Mouse (Mus musculus) Muller cell, postnatal 12 days (primary cell): ENCODE data around the gene Cplx2.

Source experiments
- DNase-seq: peaks from one replicate; pipeline ENCODE4 v3.0.0-alpha.2; 2015; ENCODE audit errors: inconsistent ontology term

Gene Cplx2

DNA sequence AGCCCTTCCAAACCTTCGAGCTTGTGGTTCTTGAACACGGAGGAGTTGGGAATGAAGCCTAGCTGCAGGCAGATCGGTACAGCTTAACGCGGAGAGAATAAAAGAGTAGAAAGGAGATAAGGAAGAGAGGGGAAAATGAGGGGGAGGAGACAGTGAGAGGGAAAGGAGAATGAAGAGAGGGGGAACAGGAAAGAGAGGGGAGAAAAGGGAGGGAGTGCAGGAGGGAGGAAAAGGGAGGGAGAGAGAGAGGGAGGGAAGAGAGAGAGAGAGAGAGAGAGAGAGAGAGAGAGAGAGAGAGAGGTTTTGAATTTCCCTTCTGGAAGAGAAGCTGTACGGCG is at the start of gene Cplx2:
TSS of gene Cplx2 (plus strand) at position 301 of the 338 bp plus-strand sequence.
- DNase-seq = no peak

DNA sequence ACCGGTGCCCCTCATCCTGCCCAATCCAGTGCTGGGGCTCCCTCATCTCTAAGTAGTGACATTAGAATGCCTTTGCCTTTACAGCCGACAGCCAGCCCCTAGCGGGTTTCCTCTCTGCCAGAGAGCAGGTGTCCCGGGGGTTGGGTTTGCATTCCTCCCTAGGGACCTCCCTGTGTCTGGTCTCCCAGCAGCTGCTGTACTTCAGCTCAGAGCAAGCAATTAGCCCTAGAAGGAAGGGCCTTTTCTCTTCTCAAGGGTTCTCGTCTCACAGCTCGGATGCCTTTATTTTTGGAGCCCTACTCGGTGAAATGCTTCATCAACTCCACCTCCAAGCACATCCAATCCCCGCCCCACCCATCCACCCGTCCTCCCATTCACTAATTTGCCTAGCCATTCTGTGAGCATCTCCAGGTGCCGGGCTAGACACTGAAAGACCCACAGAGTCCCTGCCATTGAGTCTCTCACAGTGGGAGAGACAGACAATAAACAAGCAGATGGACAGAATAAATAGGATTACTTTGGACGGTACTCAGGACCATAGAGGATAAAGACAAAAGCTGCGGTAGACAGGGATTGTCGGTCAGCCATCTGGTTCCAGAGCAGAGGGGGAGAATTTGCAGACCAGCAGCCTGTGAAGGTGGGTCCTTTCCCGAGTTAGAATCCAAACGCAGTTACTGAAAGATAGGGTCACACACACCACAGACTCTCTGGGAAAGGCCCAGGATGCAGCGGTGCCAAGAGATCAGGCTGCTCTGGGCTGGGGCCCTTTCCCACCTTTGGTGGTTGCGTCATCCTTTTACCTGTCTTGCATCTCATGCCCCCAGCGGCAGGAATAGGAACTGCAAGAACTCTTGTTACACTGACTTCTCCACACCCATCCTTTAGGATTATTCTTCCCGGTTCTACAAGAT is 48.5 kb upstream of the Cplx2 start:
- no peak for DNase-seq

DNA sequence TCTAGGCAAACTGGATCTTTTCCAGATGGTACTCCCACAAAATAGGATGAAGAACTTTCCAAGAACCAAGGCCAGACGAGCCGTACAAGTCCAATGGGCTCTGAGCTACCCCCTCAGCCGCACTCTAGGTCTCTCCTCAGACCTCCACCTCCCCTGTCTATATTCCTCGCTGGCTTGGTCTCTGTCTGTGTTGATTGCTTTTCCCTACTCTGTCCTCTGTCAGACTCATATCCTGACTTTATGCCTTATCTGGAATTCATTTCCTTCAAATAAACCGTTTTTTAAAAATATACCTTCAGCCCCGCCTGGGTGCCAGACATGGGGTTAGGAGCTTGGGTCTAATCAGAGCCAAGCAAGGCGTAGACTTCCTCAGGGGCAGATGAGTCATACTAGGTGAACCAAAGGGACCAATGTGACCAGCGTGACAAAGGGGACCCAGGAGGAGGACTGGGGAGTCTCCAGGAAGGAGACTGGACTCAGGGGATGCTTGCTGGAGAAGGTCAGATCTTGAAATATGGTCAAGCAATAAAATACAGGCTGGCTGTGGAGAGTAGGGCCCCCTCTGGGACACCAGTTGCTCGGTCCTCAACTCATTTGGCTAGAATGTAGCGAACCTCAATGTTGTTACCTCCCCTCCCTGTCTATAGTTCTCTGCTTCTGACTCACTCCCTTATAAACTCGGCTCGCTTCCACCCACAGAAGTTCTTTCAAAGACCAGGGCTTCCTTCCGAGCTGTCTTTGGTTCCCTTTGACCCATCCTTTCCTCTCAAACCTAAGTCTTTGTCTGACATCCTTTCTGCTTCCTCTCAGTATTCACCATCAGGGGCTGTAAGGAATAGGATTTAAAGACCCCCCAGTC is 47.6 kb upstream of the Cplx2 start:
- no peak for DNase-seq

DNA sequence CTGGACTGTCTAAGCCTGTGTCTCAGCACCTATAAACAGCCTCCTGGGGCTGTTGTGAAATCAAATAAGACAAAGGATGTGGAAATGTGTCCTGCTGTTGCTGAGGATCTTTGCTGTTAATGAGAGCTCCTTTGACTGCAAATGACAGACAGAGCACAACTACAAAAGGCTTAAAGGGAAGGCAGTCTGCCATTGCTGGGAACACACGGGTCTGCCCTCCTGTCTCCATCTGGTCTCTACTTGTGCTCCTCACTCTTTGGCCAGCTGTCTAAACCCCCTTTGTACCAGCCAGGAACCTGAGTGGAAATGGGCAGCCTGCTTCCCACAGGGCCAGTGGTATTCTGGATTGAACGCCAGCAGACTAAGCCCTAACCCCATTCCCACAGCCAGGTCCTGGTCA is 47.0 kb upstream of the Cplx2 start:
- peak; percentile 41 for DNase-seq

DNA sequence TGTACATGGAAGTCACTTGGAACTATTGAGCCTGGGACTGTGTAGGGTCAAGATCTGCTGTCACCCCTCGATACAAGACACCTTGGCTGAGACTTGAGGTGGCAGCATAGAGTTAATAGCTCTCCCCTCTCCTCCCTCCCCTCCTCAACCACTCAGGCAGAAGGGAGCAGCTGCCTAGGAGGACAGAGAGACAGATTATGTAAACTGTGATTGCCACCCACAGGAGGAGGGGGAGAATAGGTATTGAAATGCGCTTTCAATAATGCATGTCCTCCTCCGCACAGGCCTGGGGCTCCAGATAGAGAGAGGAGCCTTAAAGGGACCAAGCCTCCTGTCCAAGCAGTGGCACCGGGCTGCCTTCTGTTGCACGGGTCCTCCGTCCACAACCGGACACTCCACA is 45.3 kb upstream of the Cplx2 start:
- DNase-seq = no peak

DNA sequence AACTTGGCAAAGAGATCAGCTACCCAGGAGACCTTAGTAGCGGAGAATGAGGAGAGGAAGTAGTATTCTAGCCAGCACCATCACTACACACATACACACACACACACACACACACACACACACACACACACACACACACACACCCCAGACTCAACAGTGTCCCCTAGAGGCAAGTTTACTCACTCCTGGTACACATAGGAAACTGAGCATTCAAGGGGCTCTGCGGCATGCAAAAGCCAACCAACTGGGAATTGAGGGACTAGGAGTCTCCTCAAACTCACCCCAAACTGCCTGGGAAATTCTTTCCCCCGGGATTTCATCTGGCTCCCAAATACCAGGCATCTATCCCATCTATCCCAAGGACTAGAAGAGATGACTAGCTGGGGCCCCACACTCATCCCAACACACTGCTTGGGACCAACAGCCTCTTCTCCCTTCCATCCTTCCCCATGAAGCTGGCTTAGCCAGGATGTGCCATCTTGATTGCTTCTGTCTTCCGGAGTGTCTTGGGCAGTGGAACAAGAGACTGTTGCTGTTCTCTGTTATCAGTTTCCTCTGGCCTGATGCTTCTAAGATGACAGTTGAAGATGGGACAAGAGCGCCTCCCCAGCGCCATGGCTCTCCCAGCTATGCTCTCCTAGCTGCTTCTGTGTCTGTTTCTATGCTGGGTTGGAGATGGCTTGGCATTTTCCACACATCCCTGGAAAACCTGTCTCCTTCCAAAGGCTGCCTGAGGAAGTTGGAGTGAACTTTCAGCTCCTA is 44.3 kb upstream of the Cplx2 start:
- DNase-seq = no peak

DNA sequence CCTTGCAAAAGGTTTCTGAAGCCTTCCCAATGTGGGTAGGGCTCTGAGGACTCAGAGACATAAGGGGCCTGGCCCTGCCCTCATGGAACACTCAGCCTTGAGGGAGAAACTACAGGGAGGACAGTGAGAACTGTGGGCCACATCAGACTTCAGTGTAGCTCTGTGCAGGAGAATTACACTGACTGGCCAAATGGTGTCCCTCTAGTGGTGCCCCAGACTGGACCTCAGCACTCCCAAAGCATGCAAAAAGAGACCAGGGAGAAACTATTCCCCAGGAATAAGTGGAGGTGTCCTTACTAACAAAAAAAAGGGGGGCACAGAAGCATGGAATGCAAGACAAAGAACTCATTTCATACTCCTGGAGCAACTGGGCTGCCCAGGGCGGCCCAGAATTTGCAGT is 43.1 kb upstream of the Cplx2 start:
- DNase-seq = no peak

DNA sequence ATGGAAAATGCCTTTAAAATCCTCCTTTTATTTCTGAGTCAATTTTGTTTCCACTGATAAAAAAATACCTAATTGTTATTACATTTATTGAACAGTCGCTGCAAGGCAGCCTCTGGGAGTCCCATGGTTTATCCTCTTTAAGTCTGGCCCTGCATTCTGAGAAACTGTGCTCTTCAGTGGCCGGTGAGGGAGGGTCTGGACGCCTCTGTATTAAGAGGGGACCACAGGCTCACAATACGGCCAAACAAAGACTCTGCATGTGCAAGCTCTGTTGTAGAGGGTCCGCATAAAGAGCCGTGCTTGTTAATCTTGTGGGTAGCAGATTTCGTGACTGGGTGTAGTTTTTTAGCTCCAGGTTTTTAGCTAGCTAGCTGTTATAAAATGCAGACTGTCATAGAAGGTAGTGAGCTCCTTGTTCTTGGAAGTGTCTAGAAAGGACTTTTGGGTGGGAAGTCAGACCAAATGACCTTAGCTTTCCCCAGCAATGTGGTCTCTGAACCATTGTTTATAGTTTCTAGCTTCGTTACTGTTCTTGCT is 42.1 kb upstream of the Cplx2 start:
- no peak for DNase-seq

DNA sequence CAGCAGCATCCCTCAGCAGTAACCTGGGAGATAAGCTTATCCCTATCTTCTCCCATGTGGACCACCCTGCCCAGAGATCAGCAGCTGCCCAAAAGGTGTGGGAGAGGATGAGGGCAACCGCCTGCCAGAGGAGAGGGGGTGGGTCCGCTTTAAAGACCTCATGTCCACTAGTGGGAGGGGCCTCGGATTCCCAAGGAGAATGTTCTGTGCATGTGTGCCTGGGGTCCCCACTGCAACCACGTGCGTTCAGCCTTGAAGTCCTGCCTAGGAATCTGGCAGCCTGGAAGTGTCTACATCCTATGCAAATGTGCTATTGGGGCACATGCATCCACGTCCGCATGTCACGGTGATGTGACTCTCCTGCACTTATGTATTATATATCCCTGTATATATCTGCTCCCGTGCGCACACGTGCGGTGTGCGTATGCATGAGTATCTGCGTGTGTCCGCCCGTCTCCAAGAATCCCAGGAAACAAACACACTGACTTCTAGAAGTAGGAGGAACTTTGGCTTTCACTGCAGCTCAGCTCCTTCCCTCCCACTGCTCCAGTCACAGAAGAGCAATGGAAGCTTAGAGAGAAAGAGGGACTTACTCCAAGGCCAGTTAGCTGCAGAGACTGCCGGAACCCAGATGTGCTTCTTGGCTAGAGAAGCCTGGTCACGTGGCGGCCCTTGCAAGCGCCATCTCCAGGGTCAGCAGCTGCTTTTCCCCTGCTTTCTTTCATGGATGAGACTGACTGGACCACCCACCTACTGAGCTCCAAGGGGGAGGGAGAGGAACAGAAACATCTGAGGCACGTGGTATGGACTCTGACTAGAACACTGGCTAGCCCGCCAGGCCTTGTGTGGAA is 39.1 kb upstream of the Cplx2 start:
- no peak for DNase-seq

DNA sequence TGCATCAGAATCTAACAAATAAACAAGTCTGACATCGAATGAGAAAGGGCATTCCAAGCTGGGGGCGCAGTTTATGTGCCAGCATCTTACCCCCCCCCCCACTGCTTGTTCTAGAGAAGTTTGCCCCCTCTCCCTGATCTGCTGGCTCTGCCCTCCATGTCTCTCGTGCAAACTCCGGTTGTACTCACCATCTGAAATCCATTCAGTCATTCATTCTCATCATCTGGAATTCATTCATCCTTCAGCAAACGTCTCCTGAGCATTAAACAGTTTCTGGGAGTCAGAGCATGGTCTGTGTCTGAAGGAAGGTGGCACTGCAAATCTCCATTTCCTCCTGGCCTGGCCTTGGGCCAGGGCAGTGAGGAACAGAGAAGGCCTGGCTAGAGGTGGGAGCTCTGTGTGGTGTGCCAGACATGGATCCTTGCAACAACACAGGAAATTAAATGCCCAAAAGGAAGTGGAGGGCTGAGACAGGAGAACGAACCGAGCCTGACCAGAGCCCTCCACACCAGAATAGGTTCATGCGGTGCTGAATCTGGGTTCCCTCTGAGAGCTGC is 38.1 kb upstream of the Cplx2 start:
- no peak for DNase-seq

DNA sequence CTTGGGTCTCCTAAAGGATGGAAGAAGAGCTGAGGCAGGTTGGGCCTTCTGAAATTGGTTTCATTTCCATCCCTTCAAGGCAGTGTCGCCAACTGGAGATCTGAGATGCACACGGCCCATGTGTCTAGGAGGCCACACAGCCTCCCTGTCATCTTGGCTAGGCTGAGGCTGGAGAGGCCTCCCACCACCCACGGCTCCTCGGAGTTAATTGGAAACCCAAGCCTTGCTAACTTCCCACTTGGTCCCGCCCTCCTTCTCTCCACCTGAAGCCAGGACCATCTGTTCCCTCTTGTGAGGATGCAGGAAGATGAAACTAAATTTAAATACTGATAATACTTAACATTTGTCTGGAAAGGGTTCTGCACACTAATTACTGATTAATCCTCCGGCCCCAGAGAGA is 34.1 kb upstream of the Cplx2 start:
- no peak for DNase-seq

DNA sequence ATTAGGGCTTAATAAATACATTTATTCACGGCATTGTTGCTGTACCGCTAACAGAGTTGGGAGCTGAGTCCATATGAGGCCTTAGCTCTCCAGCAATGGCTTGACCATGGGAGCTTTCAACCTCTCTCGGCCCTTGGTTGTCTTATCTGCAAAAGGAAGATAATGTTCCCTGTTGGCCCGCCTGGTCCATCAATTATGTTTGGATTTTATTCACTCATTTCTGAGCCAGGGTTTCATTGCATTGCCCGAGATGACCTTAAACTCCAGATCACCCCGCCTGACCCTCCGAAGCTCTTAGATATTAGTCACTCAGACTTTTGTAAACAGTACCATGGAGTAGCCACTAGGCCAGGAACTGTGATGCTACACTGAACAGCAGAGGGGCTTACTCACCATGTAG is 33.6 kb upstream of the Cplx2 start:
- no peak for DNase-seq

DNA sequence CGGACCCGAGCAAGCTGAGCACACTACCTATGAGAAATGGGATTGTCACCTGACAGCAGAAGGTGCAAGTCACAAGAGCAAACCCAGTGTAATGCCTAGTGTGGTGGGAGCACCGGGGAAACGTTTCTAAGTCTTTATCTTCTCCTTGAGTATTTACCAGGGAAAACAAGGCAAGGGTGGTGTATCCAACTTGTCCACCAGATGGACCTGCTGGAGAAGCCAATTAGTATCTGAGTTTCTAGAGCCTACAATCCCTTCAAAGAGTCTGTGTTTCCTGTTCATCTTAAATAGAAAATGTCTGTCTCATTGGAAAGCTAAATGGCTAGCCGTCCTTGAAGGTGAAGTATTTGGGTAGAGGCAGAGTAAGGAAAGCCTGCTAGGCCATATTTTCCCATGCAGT is 32.3 kb upstream of the Cplx2 start:
- no peak for DNase-seq

DNA sequence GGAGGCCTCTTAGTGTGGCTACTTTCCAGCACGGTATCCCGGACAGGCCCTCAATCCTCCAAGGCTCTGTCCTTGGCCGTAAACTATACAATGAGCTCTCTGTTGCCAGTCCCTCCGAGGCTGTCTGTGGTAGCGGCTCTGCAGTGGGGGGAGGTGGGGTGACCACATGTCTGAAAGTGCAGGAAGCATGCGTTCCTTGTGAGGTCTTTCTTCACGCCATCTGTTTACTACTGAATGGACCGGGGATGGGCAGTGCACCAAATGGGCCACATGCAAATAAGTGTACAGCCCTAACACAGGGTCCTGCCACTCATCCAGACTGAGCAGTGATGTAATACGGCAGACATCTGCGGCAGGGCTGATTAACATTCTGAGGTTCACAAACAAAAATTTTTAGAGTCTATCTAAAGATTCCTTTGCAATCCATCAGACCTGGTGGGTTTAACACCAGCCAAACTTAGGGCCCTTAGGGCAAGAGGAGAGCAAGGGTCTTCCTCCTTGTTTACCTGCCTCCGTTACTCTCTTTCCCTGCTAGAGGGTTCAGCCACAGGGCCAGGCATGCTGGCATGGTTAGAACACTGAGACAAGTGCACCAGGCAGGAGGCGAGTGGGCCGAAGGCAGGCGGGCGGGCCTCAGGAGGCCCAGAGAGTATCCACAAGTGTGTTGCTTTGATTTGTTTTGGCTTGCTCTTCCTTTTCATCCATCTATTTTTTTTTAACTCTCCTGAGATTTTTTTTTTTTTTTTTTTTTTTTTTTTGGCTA is 25.1 kb upstream of the Cplx2 start:
- DNase-seq = peak; percentile 80

DNA sequence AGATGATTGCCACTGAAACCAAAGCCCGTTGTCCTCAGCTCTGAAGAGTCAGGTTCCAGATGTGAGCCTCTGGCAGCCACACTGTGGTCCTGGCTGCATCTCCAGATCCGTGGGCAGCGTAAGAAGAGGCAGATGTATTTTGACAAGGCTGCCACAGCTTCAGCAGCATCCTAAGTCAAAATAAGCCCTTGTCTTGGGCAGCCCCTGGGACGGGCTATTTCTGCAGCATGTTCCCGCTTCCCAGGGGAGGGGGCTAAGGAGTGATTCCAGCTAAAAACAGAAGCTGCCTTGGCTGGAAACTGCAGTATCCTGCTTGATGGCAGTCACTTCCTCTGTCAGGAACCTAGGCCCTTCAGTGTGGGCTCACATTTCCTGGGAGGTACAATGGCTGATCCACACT is 23.1 kb upstream of the Cplx2 start:
- no peak for DNase-seq

DNA sequence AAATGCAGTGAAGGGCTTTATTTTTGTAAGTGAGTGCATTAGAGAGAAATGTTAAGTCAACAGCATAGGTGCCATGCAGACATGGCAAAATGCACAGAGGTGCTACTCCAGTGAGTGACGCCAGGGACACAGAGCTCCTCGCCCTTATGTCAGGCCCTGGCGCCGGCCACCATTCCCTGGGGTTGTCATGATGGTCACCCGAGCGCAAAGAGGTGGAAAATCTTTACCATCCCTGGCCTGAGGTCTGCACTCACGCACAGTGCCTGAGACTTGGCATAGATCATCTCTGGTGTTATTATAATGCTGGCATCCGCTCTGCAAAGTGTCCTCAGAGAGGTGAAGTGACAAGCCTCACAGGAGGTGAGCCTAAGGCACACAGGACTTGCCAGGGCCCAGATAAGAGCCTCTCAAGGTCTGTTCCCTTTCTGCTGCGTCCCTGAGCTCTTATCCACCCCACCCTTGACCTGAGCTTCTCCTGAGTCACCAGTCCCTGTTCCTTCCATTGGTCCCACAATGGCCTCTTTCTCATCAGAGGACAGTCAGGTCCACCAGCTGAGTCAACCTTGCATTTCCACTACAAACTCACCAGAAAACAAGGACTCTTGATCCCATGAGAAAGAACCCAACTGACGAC is 21.9 kb upstream of the Cplx2 start:
- no peak for DNase-seq

DNA sequence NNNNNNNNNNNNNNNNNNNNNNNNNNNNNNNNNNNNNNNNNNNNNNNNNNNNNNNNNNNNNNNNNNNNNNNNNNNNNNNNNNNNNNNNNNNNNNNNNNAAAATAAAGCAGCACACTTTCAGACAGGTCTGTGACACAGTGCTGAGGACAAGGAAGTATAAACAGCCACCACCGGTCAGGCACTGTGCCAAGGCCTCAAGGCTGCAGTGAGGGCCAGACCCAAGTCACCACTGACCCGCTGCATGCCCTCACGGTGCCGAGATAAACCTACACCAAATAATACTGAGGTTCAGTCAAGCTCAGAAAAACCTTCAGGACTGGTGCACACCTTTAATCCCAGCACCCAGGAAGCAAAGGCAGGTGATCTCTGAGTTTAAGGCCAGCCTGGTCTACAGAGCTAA is 13.7 kb upstream of the Cplx2 start:
- no peak for DNase-seq

DNA sequence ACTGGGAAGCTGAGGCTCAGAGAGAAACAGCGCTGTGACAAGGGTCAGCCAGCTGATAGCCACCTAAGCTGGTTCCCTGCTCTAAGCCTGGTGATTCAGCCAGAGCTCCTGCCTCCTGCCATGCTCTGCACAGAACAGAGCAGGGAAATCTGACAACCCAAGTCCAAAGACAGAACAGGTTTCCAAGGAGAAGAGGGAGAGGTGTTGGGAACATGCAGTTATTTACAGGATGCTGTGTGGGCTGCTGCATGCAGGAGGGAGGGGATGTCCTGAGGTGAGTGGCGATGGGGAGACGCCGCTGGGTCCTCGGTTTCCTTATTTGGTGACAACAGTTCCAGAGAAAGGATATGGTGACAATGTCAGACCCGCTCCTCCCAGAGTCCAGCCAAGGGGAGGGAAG is 12.0 kb upstream of the Cplx2 start:
- DNase-seq = no peak

DNA sequence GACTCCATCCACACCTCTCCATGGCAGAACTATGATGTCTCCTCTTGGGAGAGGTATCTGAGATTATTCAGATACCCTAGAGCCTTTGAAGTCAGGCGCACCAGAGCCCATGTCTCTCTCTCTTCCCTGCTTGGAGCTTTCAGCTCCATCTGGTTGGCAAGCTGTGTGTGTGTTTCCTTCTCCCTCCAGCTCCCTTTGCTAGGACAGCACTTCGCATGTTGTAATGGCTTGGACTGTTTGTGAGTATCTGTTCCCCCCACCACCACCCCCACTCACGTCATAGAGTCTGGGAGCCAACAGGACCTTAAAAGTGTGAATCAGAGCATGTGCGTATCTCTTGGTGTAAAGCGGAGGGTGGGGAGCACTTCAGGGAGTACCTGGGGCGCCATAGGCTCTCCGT is 6.5 kb upstream of the Cplx2 start:
- no peak for DNase-seq

DNA sequence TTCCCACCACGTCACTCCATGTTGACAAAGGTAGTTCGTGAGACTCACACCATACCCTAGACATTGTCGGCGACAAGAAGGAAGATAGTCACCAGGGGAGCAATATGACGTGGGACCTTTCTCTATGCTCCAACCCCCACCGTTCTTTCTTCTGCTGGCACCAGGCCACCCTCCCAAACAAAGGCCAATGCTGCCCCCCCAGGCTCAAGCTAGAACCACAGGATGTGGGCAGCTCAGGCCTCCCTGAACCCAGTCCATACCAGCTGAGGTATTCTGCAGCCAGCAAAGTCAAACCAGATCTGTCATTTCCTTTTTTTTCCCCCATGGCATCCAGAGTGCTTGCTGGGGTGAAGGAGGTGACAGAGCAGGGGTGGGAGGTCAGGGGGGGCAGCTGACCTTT is 3.4 kb upstream of the Cplx2 start:
- no peak for DNase-seq
